Mouse (Mus musculus): ENCODE measurements around the gene Pex26.

Gene Pex26

GRCm38 (mm10) chr6:121202026-121202425 is 18.6 kb downstream of the Pex26 start:
- no peak for DNase-seq (ENCODE audit: extremely low read depth, insufficient read length, low spot score)

GRCm38 (mm10) chr6:121206481-121206880 is 23.0 kb downstream of the Pex26 start:
- DNase-seq (ENCODE audit: extremely low read depth, insufficient read length, low spot score), result no peak

GRCm38 (mm10) chr6:121209584-121209983 is 26.1 kb downstream of the Pex26 start:
- no peak for DNase-seq (ENCODE audit: extremely low read depth, insufficient read length, low spot score)

- DNase-seq (ENCODE audit: extremely low read depth, insufficient read length, low spot score), result no peak
Observed at GRCm38 (mm10) chr6:121210149-121210925, 26.9 kb downstream of the Pex26 start, which contains the start of gene Tuba8. Gene Tuba8, plus strand, starts transcription at chr6:121210696.

- DNase-seq (ENCODE audit: extremely low read depth, insufficient read length, low spot score), result no peak
Observed at GRCm38 (mm10) chr6:121210926-121211289, 27.4 kb downstream of the Pex26 start.

GRCm38 (mm10) chr6:121211743-121212142 is 28.3 kb downstream of the Pex26 start:
- DNase-seq (ENCODE audit: extremely low read depth, insufficient read length, low spot score), result no peak

GRCm38 (mm10) chr6:121212988-121213387 is 29.5 kb downstream of the Pex26 start:
- no peak for DNase-seq (ENCODE audit: extremely low read depth, insufficient read length, low spot score)

GRCm38 (mm10) chr6:121214221-121214620 is 30.8 kb downstream of the Pex26 start:
- no peak for DNase-seq (ENCODE audit: extremely low read depth, insufficient read length, low spot score)

GRCm38 (mm10) chr6:121214667-121215330 is 31.3 kb downstream of the Pex26 start:
- no peak for DNase-seq (ENCODE audit: extremely low read depth, insufficient read length, low spot score)

GRCm38 (mm10) chr6:121215336-121215735 is 31.9 kb downstream of the Pex26 start:
- DNase-seq (ENCODE audit: extremely low read depth, insufficient read length, low spot score), result no peak

GRCm38 (mm10) chr6:121215896-121216295 is 32.4 kb downstream of the Pex26 start:
- DNase-seq (ENCODE audit: extremely low read depth, insufficient read length, low spot score), result no peak

GRCm38 (mm10) chr6:121216589-121217255 is 33.3 kb downstream of the Pex26 start:
- no peak for DNase-seq (ENCODE audit: extremely low read depth, insufficient read length, low spot score)

- DNase-seq (ENCODE audit: extremely low read depth, insufficient read length, low spot score), result no peak
Observed at GRCm38 (mm10) chr6:121218002-121218401, 34.5 kb downstream of the Pex26 start.

GRCm38 (mm10) chr6:121219406-121219805 is 35.9 kb downstream of the Pex26 start:
- DNase-seq (ENCODE audit: extremely low read depth, insufficient read length, low spot score), result no peak

- no peak for DNase-seq (ENCODE audit: extremely low read depth, insufficient read length, low spot score)
Observed at GRCm38 (mm10) chr6:121220181-121220580, 36.7 kb downstream of the Pex26 start.

GRCm38 (mm10) chr6:121221876-121222597 is 38.6 kb downstream of the Pex26 start:
- no peak for DNase-seq (ENCODE audit: extremely low read depth, insufficient read length, low spot score)

- no peak for DNase-seq (ENCODE audit: extremely low read depth, insufficient read length, low spot score)
Observed at GRCm38 (mm10) chr6:121223001-121223400, 39.5 kb downstream of the Pex26 start.

- no peak for DNase-seq (ENCODE audit: extremely low read depth, insufficient read length, low spot score)
Observed at GRCm38 (mm10) chr6:121224067-121224466, 40.6 kb downstream of the Pex26 start.

GRCm38 (mm10) chr6:121224993-121225392 is 41.5 kb downstream of the Pex26 start:
- DNase-seq (ENCODE audit: extremely low read depth, insufficient read length, low spot score), result no peak

- DNase-seq (ENCODE audit: extremely low read depth, insufficient read length, low spot score), result no peak
Observed at GRCm38 (mm10) chr6:121226043-121226442, 42.6 kb downstream of the Pex26 start.

GRCm38 (mm10) chr6:121226744-121227143 is 43.3 kb downstream of the Pex26 start:
- no peak for DNase-seq (ENCODE audit: extremely low read depth, insufficient read length, low spot score)
